In the genomic region with DNA sequence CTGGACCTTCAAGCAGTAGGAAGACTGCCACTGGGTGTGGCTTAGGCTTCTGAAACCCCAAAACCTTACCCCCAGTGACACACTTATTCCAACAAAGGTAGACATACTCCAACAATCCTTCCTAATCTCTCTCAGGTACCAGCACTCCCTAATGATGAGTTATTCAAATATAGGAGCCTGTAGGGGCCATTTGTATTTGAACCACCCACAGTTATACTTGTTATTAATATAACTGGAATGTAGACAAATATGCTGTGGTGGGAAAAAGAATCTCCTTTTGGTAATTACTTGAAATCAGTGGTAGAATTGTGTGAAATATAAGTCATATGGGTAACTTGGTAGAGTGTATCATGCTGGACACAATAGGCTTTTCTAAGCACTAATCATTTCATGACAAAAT, we compare ENCODE assay signal across 23 mouse cellular contexts.
"Had no signal": no experiment of that assay in that cellular context is flagged by ENCODE, and none has a peak within 500 bp of the region (broad histone marks: within the 10 kb centered on the region; RNA-seq: fewer than 3 reads in every experiment).

No protein-coding gene starts in this region.

- H3K9me3 ChIP-seq: heart, embryonic 10.5 days; heart, embryonic 12.5 days; intestine, embryonic 15.5 days; limb, embryonic 12.5 days; liver, embryonic 12.5 days had no signal

- H3K4me1 ChIP-seq: heart, embryonic 10.5 days; heart, embryonic 12.5 days; intestine, embryonic 15.5 days; liver, embryonic 12.5 days had no signal

- H3K27me3 ChIP-seq: heart, embryonic 12.5 days; intestine, embryonic 15.5 days; limb, embryonic 12.5 days; liver, embryonic 12.5 days had no signal

- H3K9ac ChIP-seq: heart, embryonic 12.5 days; hindbrain, embryonic 14.5 days; intestine, embryonic 15.5 days; limb, embryonic 12.5 days; liver, embryonic 12.5 days had no signal

- H3K4me3 ChIP-seq: heart, embryonic 10.5 days; heart, embryonic 12.5 days; intestine, embryonic 15.5 days; layer of hippocampus, adult 2 months; left cerebral cortex, adult 2 months; limb, embryonic 12.5 days; liver, embryonic 12.5 days had no signal

- DNase-seq: gastrocnemius, postnatal 14 days; gastrocnemius, postnatal 36 days; heart, adult 18-20 months; heart, postnatal 10 days; heart, postnatal 4 days; kidney, adult 18-20 months; kidney, adult 8-10 months; kidney, postnatal 10 days; kidney, postnatal 25 days; kidney, postnatal 4 days; left cerebral cortex, postnatal 4 days; liver had no signal

- H3K4me2 ChIP-seq: heart, embryonic 12.5 days; hindbrain, embryonic 14.5 days; intestine, embryonic 15.5 days; limb, embryonic 12.5 days; liver, embryonic 12.5 days had no signal

- H3K27ac ChIP-seq: heart, embryonic 10.5 days; hindbrain, embryonic 14.5 days; intestine, embryonic 15.5 days; layer of hippocampus, adult 2 months; left cerebral cortex, adult 2 months; limb, embryonic 12.5 days; liver, embryonic 12.5 days had no signal

- ATAC-seq: hindbrain, embryonic 16.5 days; inflammation-experienced regulatory T-cells, adult 6 months; intestine, embryonic 15.5 days; intestine, postnatal 0 days; liver, embryonic 12.5 days had no signal

- H3K36me3 ChIP-seq: intestine, embryonic 15.5 days; limb, embryonic 12.5 days; liver, embryonic 12.5 days had no signal
